Mouse (Mus musculus): Measurements from ENCODE around the gene Dock1. TPM values are rescaled to one million over a fixed set of nuclear protein-coding genes. Genes with fewer than 3 reads are reported as not detected.

Dock1 gene
- total RNA-seq, 1 experiment: 24.3 TPM

- Histone ChIP-seq H3K4me3 (ENCODE audit: insufficient read depth in 1 of 2, low read depth in 1 of 2, low read length in 2 of 2, poor library complexity in 1 of 2, severe bottlenecking in 1 of 2) (no peak overlapping the region), H3K27ac (ENCODE audit: insufficient read depth, low read depth, low read length, poor library complexity, severe bottlenecking) (no peak overlapping the region; the same call in 1 of the 2 replicates), H3K9me3 (ENCODE audit: control insufficient read depth, insufficient read depth, low read depth, low read length) (no peaks in the 10 kb centered on the region), H3K36me3 (ENCODE audit: control insufficient read depth, insufficient read depth, low read length, poor library complexity, severe bottlenecking) (peaks cover 19% of the 10 kb centered on the region), H3K9ac (ENCODE audit: insufficient read depth, low read depth, low read length, poor library complexity, severe bottlenecking) (no peak overlapping the region), H3K4me1 (ENCODE audit: control insufficient read depth in 2 of 2, insufficient read depth in 2 of 2, low read length in 2 of 2, poor library complexity in 1 of 2) (peaks cover 7 to 15% of the 10 kb centered on the region in 2 experiments; a peak in 3 of 4 replicates)
- DNase-seq (ENCODE audit: low read depth, low spot score): peak; percentile 60
- TF ChIP-seq ZNF384 (IDR thresholded peaks at IDR 0.05; ENCODE audit: low read depth, low read length): no peak
- no peak for TF ChIP-seq CHD2 (IDR thresholded peaks at IDR 0.05; ENCODE audit: low read depth, low read length)
- TF ChIP-seq MAFK (IDR thresholded peaks at IDR 0.05; ENCODE audit: insufficient read depth, low read depth, low read length): no peak
- no peak for TF ChIP-seq HCFC1 (IDR thresholded peaks at IDR 0.05; ENCODE audit: borderline replicate concordance, insufficient read depth, low read length)
- TF ChIP-seq ZC3H11A (IDR thresholded peaks at IDR 0.05; ENCODE audit: borderline replicate concordance, low read depth, low read length): no peak
- in situ Hi-C loops (cut with MboI; ENCODE audit: low sequenced_read_pairs in 2 of 2, unreplicated experiment in 2 of 2): no loop called here
Observed at GRCm38 (mm10) chr7:134771314-134771713, 100.9 kb downstream of the Dock1 start.

GRCm38 (mm10) chr7:134772363-134772762 lies 101.9 kb downstream of the Dock1 start:
- TF ChIP-seq CHD2 (IDR thresholded peaks at IDR 0.05; ENCODE audit: low read depth, low read length) (no peak), HCFC1 (IDR thresholded peaks at IDR 0.05; ENCODE audit: borderline replicate concordance, insufficient read depth, low read length) (no peak), ZC3H11A (IDR thresholded peaks at IDR 0.05; ENCODE audit: borderline replicate concordance, low read depth, low read length) (no peak), ZNF384 (IDR thresholded peaks at IDR 0.05; ENCODE audit: low read depth, low read length) (no peak), MAFK (IDR thresholded peaks at IDR 0.05; ENCODE audit: insufficient read depth, low read depth, low read length) (no peak)
- no peak for DNase-seq (ENCODE audit: low read depth, low spot score)
- in situ Hi-C loops (cut with MboI; ENCODE audit: low sequenced_read_pairs in 2 of 2, unreplicated experiment in 2 of 2): no loop called here
- no peak overlapping the region for H3K4me3 ChIP-seq (ENCODE audit: insufficient read depth in 1 of 2, low read depth in 1 of 2, low read length in 2 of 2, poor library complexity in 1 of 2, severe bottlenecking in 1 of 2)
- H3K27ac ChIP-seq (ENCODE audit: insufficient read depth, low read depth, low read length, poor library complexity, severe bottlenecking): no peak overlapping the region
- no peak overlapping the region for H3K9ac ChIP-seq (ENCODE audit: insufficient read depth, low read depth, low read length, poor library complexity, severe bottlenecking)
- H3K9me3 ChIP-seq (ENCODE audit: control insufficient read depth, insufficient read depth, low read depth, low read length): no peaks in the 10 kb centered on the region
- peaks cover 14% of the 10 kb centered on the region for H3K36me3 ChIP-seq (ENCODE audit: control insufficient read depth, insufficient read depth, low read length, poor library complexity, severe bottlenecking)
- H3K4me1 ChIP-seq (ENCODE audit: control insufficient read depth in 2 of 2, insufficient read depth in 2 of 2, low read length in 2 of 2, poor library complexity in 1 of 2): peaks cover 7 to 15% of the 10 kb centered on the region in 2 experiments; a peak in 3 of 4 replicates

GRCm38 (mm10) chr7:134772867-134773590 lies 102.6 kb downstream of the Dock1 start:
- no peak for DNase-seq (ENCODE audit: low read depth, low spot score)
- H3K9ac ChIP-seq (ENCODE audit: insufficient read depth, low read depth, low read length, poor library complexity, severe bottlenecking): no peak overlapping the region
- H3K4me1 ChIP-seq (ENCODE audit: control insufficient read depth in 2 of 2, insufficient read depth in 2 of 2, low read length in 2 of 2, poor library complexity in 1 of 2): peaks cover 7 to 15% of the 10 kb centered on the region in 2 experiments; a peak in 3 of 4 replicates
- no peaks in the 10 kb centered on the region for H3K9me3 ChIP-seq (ENCODE audit: control insufficient read depth, insufficient read depth, low read depth, low read length)
- peaks cover 12% of the 10 kb centered on the region for H3K36me3 ChIP-seq (ENCODE audit: control insufficient read depth, insufficient read depth, low read length, poor library complexity, severe bottlenecking)
- no peak overlapping the region for H3K27ac ChIP-seq (ENCODE audit: insufficient read depth, low read depth, low read length, poor library complexity, severe bottlenecking)
- H3K4me3 ChIP-seq (ENCODE audit: insufficient read depth in 1 of 2, low read depth in 1 of 2, low read length in 2 of 2, poor library complexity in 1 of 2, severe bottlenecking in 1 of 2): no peak overlapping the region
- in situ Hi-C loops (cut with MboI; ENCODE audit: low sequenced_read_pairs in 2 of 2, unreplicated experiment in 2 of 2): no loop called here
- no peak for TF ChIP-seq MAFK (IDR thresholded peaks at IDR 0.05; ENCODE audit: insufficient read depth, low read depth, low read length)
- TF ChIP-seq ZC3H11A (IDR thresholded peaks at IDR 0.05; ENCODE audit: borderline replicate concordance, low read depth, low read length): no peak
- TF ChIP-seq HCFC1 (IDR thresholded peaks at IDR 0.05; ENCODE audit: borderline replicate concordance, insufficient read depth, low read length): no peak
- no peak for TF ChIP-seq CHD2 (IDR thresholded peaks at IDR 0.05; ENCODE audit: low read depth, low read length)
- TF ChIP-seq ZNF384 (IDR thresholded peaks at IDR 0.05; ENCODE audit: low read depth, low read length): no peak

- no peak overlapping the region for H3K4me3 ChIP-seq (ENCODE audit: insufficient read depth in 1 of 2, low read depth in 1 of 2, low read length in 2 of 2, poor library complexity in 1 of 2, severe bottlenecking in 1 of 2)
- no peak overlapping the region for H3K9ac ChIP-seq (ENCODE audit: insufficient read depth, low read depth, low read length, poor library complexity, severe bottlenecking)
- H3K4me1 ChIP-seq (ENCODE audit: control insufficient read depth in 2 of 2, insufficient read depth in 2 of 2, low read length in 2 of 2, poor library complexity in 1 of 2): peaks cover 7 to 15% of the 10 kb centered on the region in 2 experiments; a peak in 3 of 4 replicates
- TF ChIP-seq MAFK (IDR thresholded peaks at IDR 0.05; ENCODE audit: insufficient read depth, low read depth, low read length): no peak
- TF ChIP-seq ZNF384 (IDR thresholded peaks at IDR 0.05; ENCODE audit: low read depth, low read length): no peak
- no peak for TF ChIP-seq HCFC1 (IDR thresholded peaks at IDR 0.05; ENCODE audit: borderline replicate concordance, insufficient read depth, low read length)
- TF ChIP-seq CHD2 (IDR thresholded peaks at IDR 0.05; ENCODE audit: low read depth, low read length): no peak
- H3K36me3 ChIP-seq (ENCODE audit: control insufficient read depth, insufficient read depth, low read length, poor library complexity, severe bottlenecking): peaks cover 11% of the 10 kb centered on the region
- no peaks in the 10 kb centered on the region for H3K9me3 ChIP-seq (ENCODE audit: control insufficient read depth, insufficient read depth, low read depth, low read length)
- H3K27ac ChIP-seq (ENCODE audit: insufficient read depth, low read depth, low read length, poor library complexity, severe bottlenecking): no peak overlapping the region
- in situ Hi-C loops (cut with MboI; ENCODE audit: low sequenced_read_pairs in 2 of 2, unreplicated experiment in 2 of 2): no loop called here
- DNase-seq (ENCODE audit: low read depth, low spot score): no peak
Observed at GRCm38 (mm10) chr7:134773761-134774415, 103.4 kb downstream of the Dock1 start.

Data from ES-E14 (cell line).